Mouse (Mus musculus) embryonic facial prominence, embryonic 13.5 days (tissue): ENCODE results near the gene Slc10a2. TPM values are rescaled to one million over a fixed set of nuclear protein-coding genes. Genes with fewer than 3 reads are reported as not detected.
"Not testable (repeated sequence)": the region's sequence is repeated elsewhere in the genome, so short reads cannot be mapped to it uniquely, and the experiment has no call there.

Experiments used
- ATAC-seq: fragments of 200-750 bp; cut with Nextera tagmentation; 2 replicates; pipeline ENCODE4 v1.8.0; 2017; ENCODE audit warnings: low read depth; ENCODE audit not compliant: insufficient number of reproducible peaks, insufficient read depth, low FRiP score, low TSS enrichment
- H3K27ac ChIP-seq: fragments of 300-500 bp; sonication (generic); 2 replicates; pipeline ENCODE4 v1.5.1; 2015; ENCODE audit warnings: moderate library complexity, mild to moderate bottlenecking, inconsistent platforms
- H3K27me3 ChIP-seq: fragments of 300-500 bp; sonication (generic); 2 replicates; pipeline ENCODE4 v1.6.1; 2015; ENCODE audit warnings: mild to moderate bottlenecking, inconsistent platforms
- H3K36me3 ChIP-seq: fragments of 300-500 bp; sonication (generic); 2 replicates; pipeline ENCODE4 v1.6.1; 2015; ENCODE audit warnings: mild to moderate bottlenecking, inconsistent platforms
- H3K4me1 ChIP-seq: fragments of 300-500 bp; sonication (generic); 2 replicates; pipeline ENCODE4 v1.6.1; 2015; ENCODE audit warnings: inconsistent platforms
- H3K4me2 ChIP-seq: fragments of 300-500 bp; sonication (generic); 2 replicates; pipeline ENCODE4 v1.6.1; 2015; ENCODE audit warnings: moderate library complexity, mild to moderate bottlenecking, inconsistent platforms
- H3K4me3 ChIP-seq: fragments of 300-500 bp; sonication (generic); 2 replicates; pipeline ENCODE4 v1.5.1; 2015; ENCODE audit warnings: mild to moderate bottlenecking, inconsistent platforms
- H3K9ac ChIP-seq: fragments of 300-500 bp; sonication (generic); 2 replicates; pipeline ENCODE4 v1.6.1; 2015; ENCODE audit warnings: mild to moderate bottlenecking, inconsistent platforms
- H3K9me3 ChIP-seq: fragments of 300-500 bp; sonication (generic); 2 replicates; pipeline ENCODE4 v1.6.1; 2016; ENCODE audit warnings: inconsistent platforms
- WGBS: fragments of 180-500 bp; shearing (Covaris S2); methylation state at CpG from one replicate; pipeline ENCODE4 v1.1.7; 2015; ENCODE audit warnings: mixed read lengths; 5-methylcytosine and 5-hydroxymethylcytosine counted together
- polyA plus RNA-seq: library from polyadenylated mRNA; unstranded; fragments of >200 nt; fragmentation: Nextera tagmentation; extraction: Ambion mirVana; gene quantifications from 2 replicates; pipeline ENCODE4 v1.2.1, GENCODE M21; 2015

Gene Slc10a2
- 0.58 TPM in 1 of 2 replicates, not detected in the other for polyA plus RNA-seq

- no peak for ATAC-seq
- WGBS = 69% methylated on average over 5 of the region's 5 CpGs
- Histone ChIP-seq H3K9me3 (no peaks in the 10 kb centered on the region), H3K27ac (no peak within 1 kb of the TSS), H3K4me3 (no peak within 1 kb of the TSS), H3K27me3 (no peaks in the 10 kb centered on the region), H3K36me3 (no peaks in the 10 kb centered on the region), H3K9ac (no peak within 1 kb of the TSS), H3K4me1 (no peaks in the 10 kb centered on the region), H3K4me2 (no peak within 1 kb of the TSS)
Measured at GRCm38 (mm10) chr8:5105186-5105585, at the start of gene Slc10a2. Gene Slc10a2, minus strand, starts transcription at chr8:5105351.

- no peaks in the 10 kb centered on the region for H3K36me3 ChIP-seq
- H3K9ac ChIP-seq = no peak overlapping the region
- no peak overlapping the region for H3K27ac ChIP-seq
- no peak overlapping the region for H3K4me2 ChIP-seq
- H3K4me3 ChIP-seq = no peak overlapping the region
- 82% methylated on average over 2 of the region's 2 CpGs for WGBS
- H3K9me3 ChIP-seq = no peaks in the 10 kb centered on the region
- no peaks in the 10 kb centered on the region for H3K27me3 ChIP-seq
- H3K4me1 ChIP-seq = no peaks in the 10 kb centered on the region
- ATAC-seq = no peak
Measured at GRCm38 (mm10) chr8:5129322-5129829, 24.2 kb upstream of the Slc10a2 start.

- Histone ChIP-seq H3K27me3 (no peaks in the 10 kb centered on the region), H3K36me3 (no peaks in the 10 kb centered on the region), H3K4me3 (no peak overlapping the region), H3K9me3 (no peaks in the 10 kb centered on the region), H3K27ac (no peak overlapping the region), H3K9ac (no peak overlapping the region), H3K4me1 (no peaks in the 10 kb centered on the region), H3K4me2 (no peak overlapping the region)
- 65% methylated on average over 5 of the region's 5 CpGs for WGBS
- ATAC-seq = no peak
Measured at GRCm38 (mm10) chr8:5106855-5107254, 1.7 kb upstream of the Slc10a2 start.

DNA sequence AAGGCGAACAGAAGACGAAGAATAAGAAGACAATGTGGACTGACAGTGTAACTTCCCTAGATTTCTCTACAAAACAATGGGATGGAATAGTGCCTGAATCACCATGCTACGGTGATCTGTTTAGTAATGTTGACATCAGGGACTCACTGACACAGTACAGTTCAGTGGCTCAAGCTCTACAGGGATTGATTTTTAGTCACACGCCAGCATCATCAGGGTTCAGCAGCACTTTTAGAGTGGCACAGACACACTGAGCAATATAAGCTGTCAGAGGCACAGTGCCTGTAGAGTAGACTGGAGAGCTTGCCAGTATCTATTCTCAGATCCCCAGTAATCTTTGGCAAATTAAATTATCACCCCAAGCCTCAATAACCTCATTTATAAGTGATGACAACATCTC, 9.8 kb downstream of the Slc10a2 start:
- Histone ChIP-seq H3K36me3 (no peaks in the 10 kb centered on the region), H3K4me1 (no peaks in the 10 kb centered on the region), H3K4me2 (no peak overlapping the region), H3K4me3 (no peak overlapping the region), H3K27me3 (no peaks in the 10 kb centered on the region), H3K9me3 (no peaks in the 10 kb centered on the region), H3K9ac (no peak overlapping the region), H3K27ac (no peak overlapping the region)
- 92% methylated on average over 4 of the region's 4 CpGs for WGBS
- no peak for ATAC-seq

- H3K4me3 ChIP-seq, H3K27me3 ChIP-seq, H3K36me3 ChIP-seq, ATAC-seq, H3K4me2 ChIP-seq, H3K9me3 ChIP-seq, H3K9ac ChIP-seq, H3K4me1 ChIP-seq, H3K27ac ChIP-seq: not testable (repeated sequence)
Measured at GRCm38 (mm10) chr8:5093991-5094390, 11.2 kb downstream of the Slc10a2 start.

DNA sequence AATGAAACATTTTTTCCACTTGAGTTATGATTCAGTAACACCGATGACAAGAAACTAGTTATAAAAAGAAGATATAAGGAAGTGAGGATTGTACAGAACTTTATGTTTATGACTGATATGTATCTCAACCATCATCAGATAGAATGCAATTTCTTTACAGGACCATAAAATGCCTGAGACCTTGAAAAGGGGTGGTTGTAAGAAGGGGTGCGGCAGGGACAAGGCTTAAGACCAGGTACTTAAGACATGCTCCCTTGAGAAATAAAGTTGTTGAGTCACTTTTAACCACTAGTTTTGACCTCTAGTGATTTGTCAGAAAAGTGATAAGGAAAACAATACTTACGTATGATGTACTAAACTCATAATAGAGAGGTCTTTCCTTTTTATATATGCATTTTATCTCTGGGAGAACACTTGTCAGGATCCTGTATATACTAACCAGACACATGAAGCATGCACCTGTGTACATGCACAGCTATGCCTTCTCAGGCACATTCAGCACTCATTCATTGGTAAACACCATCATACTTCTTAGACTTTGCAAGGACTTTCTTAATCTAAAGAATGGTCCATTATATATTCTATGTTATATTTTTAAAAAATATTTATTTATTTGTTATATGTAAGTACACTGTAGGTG, 31.4 kb downstream of the Slc10a2 start:
- Histone ChIP-seq H3K36me3 (no peaks in the 10 kb centered on the region), H3K9ac (no peak overlapping the region), H3K4me1 (no peaks in the 10 kb centered on the region), H3K4me2 (no peak overlapping the region), H3K4me3 (no peak overlapping the region), H3K9me3 (no peaks in the 10 kb centered on the region), H3K27ac (no peak overlapping the region), H3K27me3 (no peaks in the 10 kb centered on the region)
- 87% methylated on average over 3 of the region's 3 CpGs for WGBS
- ATAC-seq = no peak

DNA sequence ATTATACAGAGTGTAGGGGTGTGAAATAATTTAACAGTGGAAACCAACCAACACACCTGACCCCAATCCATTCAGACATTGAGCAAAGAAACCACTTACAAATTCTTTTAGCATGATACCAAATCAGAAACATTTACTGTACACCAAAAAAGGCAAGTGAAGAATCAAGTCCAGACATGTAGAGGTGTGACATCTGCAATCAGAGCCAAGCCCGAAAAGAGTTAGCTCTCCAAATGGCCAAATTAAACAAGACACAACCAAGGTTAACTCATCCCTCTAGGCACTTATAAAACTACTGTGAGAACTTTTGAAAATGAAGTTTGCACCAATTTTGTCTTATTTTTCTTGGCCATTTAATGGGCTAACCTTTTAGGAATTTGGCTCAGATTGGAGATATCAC, 46.3 kb downstream of the Slc10a2 start:
- Histone ChIP-seq H3K4me3 (no peak overlapping the region), H3K9ac (no peak overlapping the region), H3K9me3 (no peaks in the 10 kb centered on the region), H3K36me3 (no peaks in the 10 kb centered on the region), H3K27me3 (no peaks in the 10 kb centered on the region), H3K4me2 (no peak overlapping the region), H3K27ac (no peak overlapping the region), H3K4me1 (no peaks in the 10 kb centered on the region)
- ATAC-seq = no peak
- WGBS = 82% methylated on average over 1 of the region's 1 CpGs

- not testable (repeated sequence) for ATAC-seq, H3K4me1 ChIP-seq, H3K27ac ChIP-seq, H3K27me3 ChIP-seq, H3K9ac ChIP-seq, H3K4me2 ChIP-seq, H3K9me3 ChIP-seq, H3K4me3 ChIP-seq, H3K36me3 ChIP-seq
- 85% methylated on average over 6 of the region's 6 CpGs for WGBS
Measured at GRCm38 (mm10) chr8:5044361-5044900, 60.7 kb downstream of the Slc10a2 start.

DNA sequence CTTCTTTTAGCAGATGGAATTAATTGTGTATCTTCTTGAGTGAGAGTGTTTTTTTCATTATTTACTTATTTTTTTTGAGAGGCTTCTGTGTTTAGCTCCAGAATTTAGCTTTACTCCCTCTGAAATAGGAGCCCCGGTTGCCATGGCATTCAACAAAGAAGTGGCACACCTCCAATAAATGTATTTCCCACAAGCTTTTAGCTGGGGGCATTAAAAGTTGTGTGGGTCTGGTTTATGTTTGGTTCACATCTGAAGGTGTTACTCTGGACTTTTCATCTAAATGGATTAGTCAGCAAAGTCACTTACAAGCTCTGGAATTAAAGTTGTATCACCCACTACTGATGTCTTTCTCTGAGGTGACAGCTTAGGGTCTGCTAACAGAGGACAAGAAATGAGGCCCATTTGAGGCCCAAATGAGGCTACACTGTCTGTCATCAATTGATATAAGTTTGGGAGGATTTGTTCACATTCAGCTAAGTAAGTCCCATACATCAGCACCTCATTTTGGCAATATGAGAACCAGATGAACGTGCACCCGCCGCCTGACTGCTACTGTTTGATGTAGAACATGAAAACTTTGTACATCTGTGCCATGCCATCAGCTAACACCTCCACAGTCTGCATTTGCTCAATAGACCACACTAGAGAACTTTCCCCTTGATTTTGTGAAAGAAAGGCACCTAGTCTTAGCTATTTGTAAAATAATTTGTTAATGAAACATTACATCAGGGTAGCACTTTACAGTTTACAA, 66.2 kb downstream of the Slc10a2 start:
- H3K9ac ChIP-seq = no peak overlapping the region
- no peak overlapping the region for H3K27ac ChIP-seq
- no peaks in the 10 kb centered on the region for H3K27me3 ChIP-seq
- WGBS = 60% methylated on average over 4 of the region's 4 CpGs
- no peaks in the 10 kb centered on the region for H3K9me3 ChIP-seq
- H3K36me3 ChIP-seq = no peaks in the 10 kb centered on the region
- no peak overlapping the region for H3K4me3 ChIP-seq
- no peak for ATAC-seq
- H3K4me2 ChIP-seq = no peak overlapping the region
- no peaks in the 10 kb centered on the region for H3K4me1 ChIP-seq
